Mouse (Mus musculus) thymus, adult 2 months (tissue): ENCODE results near the gene Kctd20. TPM values are rescaled to one million over a fixed set of nuclear protein-coding genes. Genes with fewer than 3 reads are reported as not detected.

Source experiments
- DNase-seq: peaks from one replicate; pipeline ENCODE4 v3.0.0; 2021
- H3K27ac ChIP-seq: fragments of 200-500 bp; 2 replicates; pipeline ENCODE4 v1.5.1; 2012; ENCODE audit warnings: low read length, control low read depth; ENCODE audit not compliant: control insufficient read depth, insufficient read depth
- H3K27me3 ChIP-seq: fragments of 200-500 bp; 2 replicates; pipeline ENCODE4 v1.6.1; 2012; ENCODE audit warnings: mild to moderate bottlenecking, low read length, moderate library complexity, mixed read lengths; ENCODE audit not compliant: control insufficient read depth, insufficient read depth
- H3K36me3 ChIP-seq: fragments of 200-500 bp; 2 replicates; pipeline ENCODE4 v1.6.1; 2012; ENCODE audit warnings: mild to moderate bottlenecking, low read length, moderate library complexity; ENCODE audit not compliant: control insufficient read depth, insufficient read depth
- H3K4me1 ChIP-seq: fragments of 200-500 bp; replicated peaks from 2 replicates; pipeline ENCODE4 v1.6.1; 2012; ENCODE audit warnings: low read length; ENCODE audit not compliant: control insufficient read depth, insufficient read depth
- H3K4me3 ChIP-seq: fragments of 200-500 bp; 2 replicates; pipeline ENCODE4 v1.5.1; 2012; ENCODE audit warnings: mild to moderate bottlenecking, low read length, control low read depth, moderate library complexity; ENCODE audit not compliant: control insufficient read depth, insufficient read depth
- CTCF ChIP-seq: fragments of 200-500 bp; IDR thresholded peaks from 2 replicates; pipeline ENCODE4 v1.5.1; 2012; ENCODE audit warnings: mild to moderate bottlenecking, control low read depth, low read length, moderate library complexity, borderline replicate concordance; ENCODE audit not compliant: control insufficient read depth, poor library complexity, insufficient read depth; ENCODE audit errors: extremely low read depth
- POLR2A ChIP-seq: fragments of 200-500 bp; IDR thresholded peaks from 2 replicates; pipeline ENCODE4 v1.6.1; 2012; ENCODE audit warnings: mild to moderate bottlenecking, low read length, control low read depth, moderate library complexity; ENCODE audit not compliant: control insufficient read depth, poor library complexity, insufficient read depth; ENCODE audit errors: extremely low read depth
- WGBS: fragments of 180-500 bp; shearing (Covaris S2); methylation state at CpG from one replicate; pipeline ENCODE4 v1.1.7; 2018; 5-methylcytosine and 5-hydroxymethylcytosine counted together
- polyA plus RNA-seq: library from polyadenylated mRNA; depleted of rRNA; stranded (reverse); fragments of >200 nt; gene quantifications from 2 replicates; pipeline ENCODE4 v1.2.3, GENCODE M21; 2012

The Kctd20 gene
- polyA plus RNA-seq, 1 experiment, result 60.8 TPM

DNA sequence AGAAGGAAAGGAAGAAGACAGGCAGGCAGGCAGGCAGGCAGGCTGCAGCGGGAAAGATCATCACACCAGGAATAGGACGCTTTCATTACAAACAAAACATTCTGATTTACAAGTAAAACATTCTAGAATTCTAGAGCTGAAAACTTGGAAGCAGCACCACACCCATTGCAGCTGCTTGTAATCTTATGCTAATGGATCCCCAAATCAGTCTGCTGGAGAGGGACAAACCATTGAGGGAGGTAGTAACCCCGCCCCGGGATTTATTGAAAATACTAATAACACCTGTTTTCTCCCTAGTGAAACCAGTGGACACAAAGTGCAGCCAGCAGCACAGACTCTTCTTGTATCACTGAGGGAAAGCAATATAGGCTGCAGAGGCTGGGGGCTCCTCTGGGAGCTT, 29.3 kb downstream of the Kctd20 start:
- WGBS, result 96% methylated on average over 4 of the region's 4 CpGs
- H3K4me1 ChIP-seq, result no peaks in the 10 kb centered on the region
- H3K27me3 ChIP-seq, result no peaks in the 10 kb centered on the region
- no peak overlapping the region for H3K27ac ChIP-seq
- H3K36me3 ChIP-seq, result peaks cover 86% of the 10 kb centered on the region
- no peak for DNase-seq
- no peak overlapping the region for H3K4me3 ChIP-seq
- TF ChIP-seq POLR2A (no peak), CTCF (no peak)

DNA sequence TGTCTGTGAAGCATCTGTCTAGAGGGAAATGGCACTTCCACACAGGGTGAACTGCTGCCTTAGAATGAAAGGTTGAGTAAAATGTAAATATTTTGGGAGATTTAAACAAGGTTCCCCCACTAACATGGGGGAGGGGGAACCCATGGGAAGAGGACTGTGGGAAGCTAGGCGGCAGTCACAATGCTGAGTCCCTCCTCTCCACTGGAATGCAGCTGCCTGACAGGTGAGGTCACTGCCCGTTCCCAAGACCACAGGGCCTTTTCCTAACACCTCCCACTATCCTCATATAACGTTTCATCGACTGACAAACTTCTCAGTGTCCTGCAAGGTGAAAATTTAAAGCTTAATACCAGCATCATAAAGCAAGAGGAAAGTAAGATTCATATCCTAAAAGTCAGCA, 30.8 kb downstream of the Kctd20 start:
- Histone ChIP-seq H3K36me3 (peaks cover 86% of the 10 kb centered on the region), H3K27me3 (no peaks in the 10 kb centered on the region), H3K4me3 (no peak overlapping the region), H3K4me1 (no peaks in the 10 kb centered on the region), H3K27ac (no peak overlapping the region)
- DNase-seq, result no peak
- TF ChIP-seq CTCF (no peak), POLR2A (no peak)
- 92% methylated on average over 4 of the region's 4 CpGs for WGBS

DNA sequence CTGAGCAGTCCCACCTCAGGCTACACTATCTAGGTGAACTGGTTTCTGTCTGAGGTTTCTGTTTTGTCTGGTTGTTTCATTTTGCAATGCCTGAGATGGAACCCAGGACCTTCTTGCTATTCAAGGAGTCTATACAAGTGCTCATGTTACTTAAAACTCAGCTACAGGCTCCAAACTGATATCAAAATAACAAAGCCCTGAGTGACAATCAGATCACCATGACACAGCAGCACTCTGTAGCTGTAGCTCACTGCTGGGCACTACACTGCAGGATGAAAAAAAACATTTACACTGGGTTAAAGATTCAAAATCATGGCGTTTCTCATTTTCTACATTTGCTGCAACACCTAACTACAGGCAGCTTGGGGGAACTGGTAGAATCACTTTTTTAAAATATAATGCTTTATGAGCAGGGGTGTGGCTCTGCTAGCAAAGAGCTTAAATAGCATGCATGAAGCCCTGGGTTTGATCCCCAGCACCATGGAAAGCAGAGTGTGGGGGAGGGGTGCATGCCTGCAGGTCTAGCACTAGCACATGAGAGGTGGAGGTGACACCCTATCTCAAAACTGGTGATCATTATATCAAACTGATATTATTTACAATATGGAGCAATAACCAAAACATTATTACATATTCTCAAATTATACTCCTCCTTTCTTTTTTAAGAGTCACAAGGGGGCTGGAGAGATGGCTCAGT, 33.1 kb downstream of the Kctd20 start:
- H3K27ac ChIP-seq, result no peak overlapping the region
- H3K36me3 ChIP-seq, result peaks cover 83% of the 10 kb centered on the region
- no peaks in the 10 kb centered on the region for H3K4me1 ChIP-seq
- no peak for TF ChIP-seq POLR2A
- no peak for TF ChIP-seq CTCF
- 97% methylated on average over 1 of the region's 1 CpGs for WGBS
- H3K27me3 ChIP-seq, result no peaks in the 10 kb centered on the region
- H3K4me3 ChIP-seq, result no peak overlapping the region
- no peak for DNase-seq

DNA sequence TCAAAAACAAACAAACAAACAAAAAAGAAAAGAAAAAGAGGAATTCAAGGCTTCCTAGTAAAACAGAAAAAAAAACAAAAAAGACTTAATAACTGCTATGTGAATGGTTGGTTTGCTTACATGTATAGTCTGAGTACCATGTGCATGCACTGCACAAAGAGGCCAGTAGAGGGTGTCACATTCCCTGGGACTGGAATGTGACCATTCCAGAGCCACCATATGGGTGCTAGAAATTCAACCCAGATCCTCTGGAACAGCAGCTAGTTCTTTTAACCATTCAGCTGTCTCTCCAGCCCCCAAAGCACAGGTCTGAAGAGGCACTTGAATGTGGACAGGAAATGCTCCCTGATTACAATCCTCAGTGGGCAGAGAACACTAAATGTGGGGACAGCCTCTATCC, 35.1 kb downstream of the Kctd20 start:
- Histone ChIP-seq H3K36me3 (peaks cover 88% of the 10 kb centered on the region), H3K27me3 (no peaks in the 10 kb centered on the region), H3K4me1 (no peaks in the 10 kb centered on the region), H3K27ac (no peak overlapping the region), H3K4me3 (no peak overlapping the region)
- TF ChIP-seq POLR2A (no peak), CTCF (peak; percentile 14; the same call in 1 of the 2 replicates)
- peak; percentile 32 for DNase-seq

DNA sequence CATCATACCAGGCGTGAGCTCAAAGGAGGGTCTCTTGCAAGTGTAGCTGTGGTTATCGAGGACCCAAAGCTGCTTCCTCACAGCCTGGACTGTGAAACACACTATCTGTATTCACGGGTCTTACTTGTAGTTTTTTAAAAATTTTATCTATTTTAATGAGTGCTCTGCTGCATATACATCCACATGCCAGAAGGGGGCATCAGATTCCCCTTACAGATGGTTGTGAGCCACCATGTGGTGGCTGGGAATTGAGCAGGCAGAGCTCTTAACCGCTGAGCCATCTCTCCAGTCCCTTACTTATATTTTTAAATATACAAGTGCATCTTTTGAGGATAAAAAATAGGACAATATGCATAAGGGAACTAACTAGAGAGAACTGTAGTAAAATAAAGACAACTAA, 36.0 kb downstream of the Kctd20 start:
- Histone ChIP-seq H3K27ac (no peak overlapping the region), H3K4me3 (no peak overlapping the region), H3K27me3 (no peaks in the 10 kb centered on the region), H3K4me1 (no peaks in the 10 kb centered on the region), H3K36me3 (peaks cover 87% of the 10 kb centered on the region)
- no peak for TF ChIP-seq POLR2A
- no peak for TF ChIP-seq CTCF
- peak; percentile 57 for DNase-seq
- WGBS, result 59% methylated on average over 4 of the region's 4 CpGs

DNA sequence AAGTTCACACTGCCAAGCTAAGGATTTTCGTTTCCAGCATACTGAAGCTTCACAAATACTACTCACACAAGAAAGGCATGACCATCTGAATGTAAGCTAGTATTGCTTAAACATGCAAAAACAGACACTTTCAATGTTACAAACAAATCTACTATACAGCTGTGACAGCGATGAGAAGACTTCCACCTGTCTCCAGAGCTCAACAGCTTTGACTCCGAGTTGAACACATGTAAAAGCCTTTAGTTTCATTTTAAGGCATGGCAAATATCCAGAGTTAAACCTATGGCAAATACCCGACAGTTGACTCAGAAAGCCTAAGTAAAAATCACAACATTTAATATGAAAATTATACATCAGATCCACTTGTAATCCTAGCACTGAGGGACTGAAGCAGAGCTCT, 36.5 kb downstream of the Kctd20 start:
- Histone ChIP-seq H3K4me1 (no peaks in the 10 kb centered on the region), H3K27me3 (no peaks in the 10 kb centered on the region), H3K27ac (no peak overlapping the region), H3K36me3 (peaks cover 81% of the 10 kb centered on the region), H3K4me3 (no peak overlapping the region)
- WGBS, result 88% methylated on average over 4 of the region's 4 CpGs
- no peak for TF ChIP-seq POLR2A
- no peak for TF ChIP-seq CTCF
- DNase-seq, result no peak

DNA sequence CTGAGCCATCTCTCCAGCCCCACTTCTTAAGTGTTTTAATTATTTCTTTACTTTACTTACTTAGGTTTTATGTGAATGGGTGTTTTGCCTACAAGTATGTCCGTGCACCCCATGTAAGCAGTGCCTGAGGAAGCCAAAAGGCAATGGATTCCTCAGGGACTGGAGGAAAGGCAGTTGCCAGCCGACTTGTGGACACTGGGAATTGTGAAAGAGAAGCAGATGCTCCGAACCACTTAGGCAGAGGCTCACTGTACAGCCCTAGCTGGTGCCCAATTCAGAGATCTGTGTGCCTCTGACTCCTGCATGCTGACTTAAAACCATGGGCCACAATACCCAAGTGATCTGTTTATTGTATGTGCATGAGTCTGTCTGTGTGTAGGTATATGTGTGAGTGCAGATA, 37.2 kb downstream of the Kctd20 start:
- no peak overlapping the region for H3K27ac ChIP-seq
- no peaks in the 10 kb centered on the region for H3K27me3 ChIP-seq
- TF ChIP-seq CTCF (no peak), POLR2A (no peak)
- whole genome bisulfite sequencing, result 98% methylated on average over 3 of the region's 3 CpGs
- no peaks in the 10 kb centered on the region for H3K4me1 ChIP-seq
- DNase-seq, result no peak
- peaks cover 75% of the 10 kb centered on the region for H3K36me3 ChIP-seq
- H3K4me3 ChIP-seq, result no peak overlapping the region
